Mouse (Mus musculus) layer of hippocampus, postnatal 14 days (tissue): Measurements from ENCODE around the gene Depdc5. TPM values are rescaled to one million over a fixed set of nuclear protein-coding genes. Genes with fewer than 3 reads are reported as not detected.
"Not testable (repeated sequence)": the region's sequence is repeated elsewhere in the genome, so short reads cannot be mapped to it uniquely, and the experiment has no call there.

Experiments
- DNase-seq, 2 experiments: peaks; one replicate each; pipeline ENCODE4 v3.0.0; 2021 to 2022; ENCODE audit warnings: low spot score in 2 of 2, mixed read lengths in 1 of 2
- total RNA-seq, 2 experiments: library from RNA; stranded (reverse); gene quantifications; 2 replicates each; pipeline ENCODE4 v1.2.3; 2021

Depdc5 gene
- total RNA-seq, 2 experiments from 2014 or later = 55.8 to 57.8 TPM

DNA sequence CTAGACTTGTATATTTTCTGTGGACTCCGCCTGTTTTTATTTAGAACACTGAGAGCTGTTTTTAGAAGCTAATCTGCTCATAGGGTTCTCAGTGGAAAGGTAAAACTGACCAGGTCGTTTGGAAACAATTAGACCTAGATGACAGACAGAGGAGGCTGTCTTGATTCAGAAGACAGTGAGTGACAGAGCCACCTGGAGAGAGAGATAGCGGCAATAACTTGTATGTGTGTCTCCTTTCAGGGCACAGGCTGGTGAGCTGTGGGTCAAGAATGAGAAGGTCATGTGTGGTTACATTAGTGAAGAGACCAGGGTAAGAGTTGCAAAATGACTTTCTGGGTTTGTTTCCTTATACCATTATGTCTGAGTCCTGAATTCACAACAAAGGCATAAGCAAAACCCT lies 23.2 kb downstream of the Depdc5 start:
- DNase-seq = no peak

DNA sequence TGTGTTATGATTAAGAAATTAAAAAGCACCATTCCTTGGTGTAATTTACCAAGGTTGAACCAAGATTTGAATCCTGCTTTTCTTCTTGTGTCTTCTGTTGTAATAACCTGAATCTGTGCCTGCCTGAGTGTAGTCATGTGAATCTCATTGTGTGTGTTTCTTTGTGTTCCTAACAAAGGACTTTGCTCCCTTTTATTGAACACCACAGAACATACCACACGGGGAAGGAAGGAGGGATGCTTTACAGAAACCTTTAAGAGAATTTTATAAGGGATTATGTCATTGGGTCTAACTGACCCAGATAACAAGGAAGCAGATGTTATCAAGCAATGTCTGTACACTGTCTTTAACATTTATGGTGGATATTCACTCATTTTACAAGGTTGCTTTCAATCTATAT lies 44.0 kb downstream of the Depdc5 start:
- DNase-seq = no peak

- no peak for DNase-seq
These were observed 50.6 kb downstream of the Depdc5 start for GRCm38 (mm10) chr5:32914071-32914470.

DNA sequence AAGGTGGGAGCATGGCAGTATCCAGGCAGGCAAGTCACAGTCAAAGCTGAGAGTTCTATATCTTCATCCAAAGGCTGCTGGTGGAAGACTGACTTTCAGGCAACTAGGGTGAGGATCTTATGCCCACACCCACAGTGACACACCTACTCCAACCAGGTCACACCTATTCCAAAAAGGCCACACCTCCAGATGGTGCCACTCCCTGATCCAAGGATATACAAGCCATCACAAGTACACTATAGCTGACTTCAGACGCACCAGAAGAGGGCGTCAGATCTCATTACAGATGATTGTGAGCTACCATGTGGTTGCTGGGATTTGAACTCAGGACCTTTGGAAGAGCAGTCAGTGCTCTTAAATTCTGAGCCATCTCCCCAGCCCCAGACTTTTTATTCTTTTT lies 55.8 kb downstream of the Depdc5 start:
- not testable (repeated sequence) for DNase-seq

GRCm38 (mm10) chr5:32922906-32923305 lies 59.4 kb downstream of the Depdc5 start:
- DNase-seq = no peak

DNA sequence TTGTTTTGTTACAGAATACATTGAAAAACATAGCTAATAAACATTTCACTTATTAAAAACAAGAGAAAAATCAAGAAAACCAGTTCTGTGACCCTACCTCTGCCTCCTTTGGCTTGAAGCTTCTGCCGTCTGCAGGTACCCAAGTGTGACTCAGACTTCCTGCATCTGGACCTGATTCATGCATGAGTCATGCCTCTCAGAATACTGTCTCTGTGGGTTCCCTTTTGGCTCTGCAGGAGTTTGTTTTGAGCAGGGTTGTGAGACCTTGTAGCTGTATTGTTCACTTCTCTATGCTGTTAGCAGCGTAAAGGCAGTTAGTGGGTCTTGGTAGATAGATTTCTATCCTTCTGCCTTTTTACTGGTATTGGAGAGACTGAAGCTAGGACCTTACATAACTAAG lies 67.3 kb downstream of the Depdc5 start:
- no peak for DNase-seq

GRCm38 (mm10) chr5:32934654-32935053 lies 71.2 kb downstream of the Depdc5 start:
- no peak for DNase-seq

DNA sequence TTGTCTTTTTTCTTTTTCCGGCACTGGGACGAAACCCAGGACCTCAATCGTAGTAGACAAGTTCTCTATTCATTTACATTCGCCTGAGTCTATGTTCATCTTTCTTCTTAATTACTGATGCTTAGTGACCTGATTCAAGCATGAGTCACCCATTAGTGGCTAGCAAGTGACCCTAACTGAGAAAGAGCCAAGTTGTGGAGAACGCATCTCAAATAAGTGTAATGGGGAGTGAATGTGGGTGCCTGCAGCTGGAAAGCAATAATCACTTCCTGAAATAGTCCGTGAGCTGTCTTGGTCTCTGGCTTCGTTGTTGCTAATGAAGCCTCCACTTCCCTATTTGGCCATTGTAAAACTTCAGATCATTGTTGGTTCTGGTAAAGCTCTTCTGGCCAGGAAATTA lies 77.1 kb downstream of the Depdc5 start:
- no peak for DNase-seq

- DNase-seq = no peak
These were observed 77.9 kb downstream of the Depdc5 start for GRCm38 (mm10) chr5:32941209-32941924.

DNA sequence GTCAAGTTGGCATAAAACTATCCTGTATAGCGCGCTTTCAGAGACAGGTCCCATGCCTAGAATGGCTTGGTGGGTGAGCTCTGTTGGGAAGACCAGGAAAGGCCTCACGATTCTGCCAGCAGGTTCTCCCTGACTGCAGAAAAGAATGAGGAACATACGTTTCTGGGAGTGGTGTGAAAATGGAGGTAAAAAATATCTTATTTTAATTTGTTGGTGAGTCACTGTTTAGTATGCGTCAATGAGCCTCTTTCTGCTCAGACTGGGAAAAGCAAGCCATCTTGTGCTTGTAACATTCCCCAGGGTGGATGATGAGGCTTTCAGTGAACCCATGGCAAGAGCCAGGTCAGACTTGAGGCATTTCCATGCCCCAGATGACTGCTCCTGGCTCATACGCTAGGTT lies 86.6 kb downstream of the Depdc5 start:
- DNase-seq = no peak

DNA sequence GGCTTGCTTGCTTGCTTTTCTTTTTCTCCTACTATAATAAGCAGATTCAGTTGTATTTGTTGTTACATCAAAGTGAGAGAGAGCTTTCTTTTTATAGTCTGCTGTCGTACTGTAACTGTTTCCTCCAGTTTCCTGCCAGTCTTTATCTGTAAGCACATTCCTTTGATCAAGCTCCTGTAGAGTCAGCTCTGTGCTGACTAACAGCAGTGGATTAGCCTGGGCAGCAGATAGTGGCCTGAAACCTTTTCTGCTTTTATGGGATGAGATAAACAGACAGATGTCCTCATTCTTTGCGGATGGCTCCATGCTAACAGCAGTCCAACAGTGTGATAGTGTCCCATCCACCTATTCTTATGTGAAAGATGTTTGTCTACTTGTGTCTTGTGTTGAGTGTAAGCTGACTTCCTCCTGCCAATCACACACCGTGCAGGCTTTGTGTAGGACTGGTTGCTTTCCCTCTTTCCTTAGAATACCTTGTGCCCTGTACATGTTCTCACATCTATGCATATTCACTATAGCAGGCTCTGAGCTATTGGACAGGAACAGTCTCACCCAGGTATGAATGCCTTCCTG lies 87.3 kb downstream of the Depdc5 start:
- no peak for DNase-seq

DNA sequence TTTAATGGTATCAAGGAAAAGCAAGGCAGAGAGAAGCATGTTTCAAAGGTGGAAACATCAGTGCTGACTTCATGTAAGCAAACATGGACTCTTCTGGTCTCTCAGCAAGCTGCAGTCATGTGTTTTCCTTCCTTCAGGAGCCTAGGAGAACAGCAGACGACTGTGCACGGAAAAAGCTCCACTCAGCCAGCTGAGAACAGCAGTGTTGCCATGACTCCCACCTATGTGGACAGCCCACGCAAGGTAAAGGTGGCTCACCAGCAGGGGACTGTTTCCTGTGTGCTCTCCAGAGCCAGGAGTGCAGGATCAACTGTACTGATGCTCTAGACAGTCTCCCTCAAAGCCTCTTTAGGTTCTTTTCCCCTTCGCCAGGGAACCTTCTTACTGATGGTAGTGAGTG lies 92.2 kb downstream of the Depdc5 start:
- no peak for DNase-seq

- no peak for DNase-seq
These were observed 98.1 kb downstream of the Depdc5 start for GRCm38 (mm10) chr5:32961616-32962015.

GRCm38 (mm10) chr5:32962581-32962980 lies 99.1 kb downstream of the Depdc5 start:
- DNase-seq = peak in 1 of 2 experiments; percentile 63

DNA sequence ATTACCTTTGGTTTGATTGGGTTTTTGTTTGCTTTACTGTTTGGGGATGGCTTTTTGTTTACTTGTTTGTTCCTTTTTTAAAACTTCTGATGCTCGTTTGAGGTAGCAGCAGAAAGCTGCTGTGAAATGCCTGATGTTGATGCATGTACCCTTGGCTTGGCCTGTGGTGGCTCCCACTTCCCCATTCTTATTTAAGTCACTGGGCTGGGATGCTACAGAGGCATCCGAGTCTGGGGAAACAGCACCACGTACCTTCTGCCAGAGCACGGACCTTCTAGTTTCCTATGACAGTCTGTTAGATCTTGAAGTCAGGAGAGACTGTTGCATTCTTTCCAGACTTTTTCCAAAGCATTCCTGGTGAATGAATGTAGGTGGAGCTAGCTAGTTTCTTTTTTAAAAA lies 113.0 kb downstream of the Depdc5 start:
- DNase-seq = no peak

- DNase-seq = no peak
These were observed 113.7 kb downstream of the Depdc5 start for GRCm38 (mm10) chr5:32977179-32977578.

DNA sequence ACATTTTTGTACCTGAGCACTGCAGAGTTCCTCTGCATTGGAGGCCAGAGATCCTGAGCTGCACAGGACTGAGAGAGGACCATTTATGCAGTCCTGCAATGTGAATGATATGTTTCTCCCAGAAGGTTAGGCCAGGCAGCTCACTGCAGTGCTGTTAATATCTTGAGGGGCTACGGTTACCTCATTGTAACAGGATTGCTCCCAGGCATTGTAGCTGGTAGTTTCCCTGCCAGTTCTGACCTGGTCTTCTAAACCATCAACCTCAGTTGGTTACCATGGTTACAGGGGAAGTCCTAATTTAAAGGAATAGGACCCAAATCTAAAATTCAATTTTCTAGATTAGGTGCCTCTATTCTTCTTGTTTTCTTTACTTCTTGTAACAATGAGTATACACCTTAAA lies 121.9 kb downstream of the Depdc5 start:
- DNase-seq = no peak

GRCm38 (mm10) chr5:32987873-32988272 lies 124.4 kb downstream of the Depdc5 start:
- DNase-seq = no peak

GRCm38 (mm10) chr5:32989959-32990640 lies 126.6 kb downstream of the Depdc5 start:
- DNase-seq = no peak

DNA sequence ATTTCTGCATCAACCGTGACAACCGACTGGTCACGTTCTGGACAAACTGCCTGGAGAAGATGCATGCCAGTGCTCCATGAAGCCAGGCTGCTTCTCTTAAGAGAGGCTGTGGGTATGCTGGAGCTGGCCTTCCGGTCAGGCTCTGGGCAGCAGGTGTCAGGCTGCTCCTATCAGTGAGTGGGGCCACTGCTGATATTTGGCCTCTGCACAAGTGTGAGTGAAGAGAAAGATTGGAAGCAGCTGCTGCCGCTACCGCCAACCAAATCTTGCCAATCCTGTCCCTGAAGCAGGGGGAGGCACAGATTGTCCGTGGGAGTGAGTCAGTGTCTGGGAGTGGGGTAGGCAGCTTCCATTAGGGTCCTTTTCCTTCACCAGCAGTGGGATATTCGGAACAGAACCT lies 127.7 kb downstream of the Depdc5 start:
- DNase-seq = peak; percentile 71 to 91

GRCm38 (mm10) chr5:32994471-32994870 lies 131.0 kb downstream of the Depdc5 start:
- DNase-seq = no peak

DNA sequence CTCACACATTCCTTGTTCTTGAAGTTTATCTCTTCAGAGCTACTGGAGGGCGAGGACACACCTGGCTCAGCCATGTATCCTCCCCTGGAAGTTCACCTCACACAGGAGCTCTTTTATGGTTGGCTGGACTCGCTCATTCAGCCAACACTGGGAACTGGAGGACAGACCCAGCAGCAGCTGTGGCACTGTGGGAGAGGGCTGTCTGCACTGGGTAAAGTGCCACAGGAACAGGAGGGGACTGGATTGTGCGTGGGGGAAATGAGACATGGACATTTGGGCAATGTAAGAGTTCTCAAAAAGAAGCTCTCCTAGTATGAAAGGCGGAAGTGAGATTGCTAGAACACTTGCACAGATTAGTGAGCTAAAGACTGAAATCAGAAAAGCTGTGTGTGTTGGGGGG lies 132.3 kb downstream of the Depdc5 start:
- DNase-seq = no peak

DNA sequence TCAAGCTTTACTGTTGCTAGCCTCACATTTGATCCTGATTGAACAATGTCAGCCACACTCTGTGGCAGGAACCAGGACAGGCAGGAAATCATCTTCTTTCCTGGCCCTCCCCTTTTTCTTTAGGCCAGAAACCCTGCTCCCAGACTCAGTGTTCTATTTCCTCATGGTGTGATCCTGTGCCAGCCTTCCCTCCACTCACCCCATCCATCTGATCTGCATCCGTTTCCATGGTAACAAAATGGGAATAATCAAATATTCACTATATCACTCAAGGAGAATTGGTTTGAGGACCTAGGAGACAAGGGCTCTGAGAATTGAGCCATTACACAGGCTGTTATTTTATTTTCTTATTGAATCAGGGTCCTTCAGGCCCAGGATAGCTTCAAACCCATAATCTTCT lies 133.1 kb downstream of the Depdc5 start:
- DNase-seq = no peak
